Mouse (Mus musculus) right cerebral cortex, postnatal 14 days (tissue): ENCODE measurements at regions not wholly inside any gene's neighbourhood (a gene's known extent, or its start where the extent isn't known, plus 50 kb on each side); places are given as distances from the start of the nearest gene placed in this dataset.

Source experiments
- DNase-seq: peaks from one replicate; pipeline ENCODE4 v3.0.0; 2022

DNA sequence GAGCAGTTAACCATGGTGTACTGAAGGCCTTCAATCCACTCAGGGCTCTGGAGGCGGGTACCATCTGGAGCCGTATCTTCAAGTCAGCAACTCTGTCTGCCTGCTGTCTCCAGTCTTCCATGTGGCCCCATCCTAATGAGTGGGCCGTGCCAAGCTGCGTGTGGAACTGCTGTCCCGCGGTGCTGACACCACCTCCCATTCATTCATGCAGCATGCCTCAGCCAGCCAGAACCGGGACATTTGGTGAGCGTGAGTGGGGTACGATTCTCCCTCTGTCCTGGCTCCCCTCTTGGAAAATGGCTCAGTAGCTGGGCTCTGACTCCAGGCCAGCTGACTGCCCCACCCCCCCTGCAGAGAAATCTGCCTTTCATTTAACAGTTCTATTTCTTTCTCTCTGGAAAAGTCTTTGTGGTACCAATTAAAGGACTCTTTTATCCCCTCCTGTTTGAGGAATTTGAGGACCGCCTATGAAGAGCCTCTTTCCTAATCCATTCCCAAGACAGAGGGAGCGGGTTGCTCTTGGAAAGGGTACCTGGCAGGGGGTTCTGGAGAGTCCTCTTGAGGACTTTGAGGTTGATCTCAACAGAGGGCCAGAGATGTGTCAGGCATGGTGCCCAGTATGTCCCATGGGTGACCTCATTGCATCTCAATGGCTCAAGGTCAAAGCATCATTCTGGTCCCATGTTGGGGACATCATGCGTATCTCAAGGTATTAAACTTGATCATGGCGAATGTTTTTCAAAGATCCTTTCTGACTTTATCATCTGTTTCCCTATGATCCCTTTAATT, 55.5 kb upstream of the Brd7 start:
- peak; percentile 56 for DNase-seq

DNA sequence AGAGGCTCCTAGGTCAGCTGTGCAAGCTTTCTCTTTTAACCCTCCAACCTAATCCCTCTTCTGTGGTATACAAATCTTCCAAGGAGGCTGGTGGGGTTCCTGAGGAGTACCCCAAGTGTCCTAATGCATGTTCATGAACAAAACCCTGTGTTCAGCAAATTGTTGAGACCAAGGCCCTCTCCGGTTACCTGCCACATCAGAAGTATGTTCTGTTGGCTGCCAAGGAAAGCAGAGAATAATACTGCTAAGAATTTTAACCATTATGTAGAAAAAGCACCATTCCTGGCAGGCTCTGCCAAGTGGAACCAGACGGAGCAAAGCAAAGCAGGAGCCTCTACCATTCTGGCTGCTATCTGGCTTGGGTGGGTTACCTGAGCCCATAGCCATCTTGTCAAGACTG, 61.3 kb upstream of the Brd7 start:
- DNase-seq: no peak

DNA sequence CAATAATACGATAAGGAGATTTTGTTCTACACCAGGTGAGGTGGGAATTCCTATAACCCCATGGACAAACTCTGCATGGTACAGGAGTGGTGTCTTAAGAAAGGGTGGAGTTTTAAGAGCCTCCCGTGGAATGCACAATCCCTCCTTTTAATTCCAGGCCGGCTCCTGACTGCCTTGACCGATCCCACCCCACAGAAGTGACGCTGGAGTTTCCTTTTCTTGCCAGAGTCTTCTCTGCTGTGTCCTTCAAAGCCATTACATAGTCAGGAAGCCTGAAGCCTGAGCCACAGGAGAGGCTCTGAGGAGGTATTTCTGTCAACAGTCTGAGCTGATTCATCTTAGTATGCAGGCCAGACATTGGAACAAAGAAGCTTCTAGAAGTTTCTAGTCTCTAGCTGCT, 66.6 kb upstream of the Brd7 start:
- DNase-seq: no peak

DNA sequence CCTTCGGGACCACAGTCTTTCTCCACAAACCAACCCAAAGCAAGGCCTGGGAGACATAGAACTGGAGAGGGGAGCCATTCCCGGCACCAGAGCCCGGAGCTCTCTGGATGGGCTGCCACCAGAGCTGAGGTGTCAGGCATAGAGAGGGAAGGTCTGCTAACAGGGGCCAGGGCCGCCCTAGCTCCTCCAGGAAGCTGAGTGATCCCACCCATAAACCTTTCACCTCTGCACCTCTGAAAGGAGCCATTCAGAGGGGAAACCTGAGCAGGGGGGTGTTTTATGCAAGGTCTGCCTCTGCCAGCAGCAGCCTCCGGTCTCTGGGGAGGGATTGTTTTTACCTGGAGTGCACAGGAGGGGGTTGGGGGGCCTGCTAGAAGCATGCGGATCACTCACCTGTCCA, 69.4 kb upstream of the Brd7 start:
- no peak for DNase-seq

DNA sequence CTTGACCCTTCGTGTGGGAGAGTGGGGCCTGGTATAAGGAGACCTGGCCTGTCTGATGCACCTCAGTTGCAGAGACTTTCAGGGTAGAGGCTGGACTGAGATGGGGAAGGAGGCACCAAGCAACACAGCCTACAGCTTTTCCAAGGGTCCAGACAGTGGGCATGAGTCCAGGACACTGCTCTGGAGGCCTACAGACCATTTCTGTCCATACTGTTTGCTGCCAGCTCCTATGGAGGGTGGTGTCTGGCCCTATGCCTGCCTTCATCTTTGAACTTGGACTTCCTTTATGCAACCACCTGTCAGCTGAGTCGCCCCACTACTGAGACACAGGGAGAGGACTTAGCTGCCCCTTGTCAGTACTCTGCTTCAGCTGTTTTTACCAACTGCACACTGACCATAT, 73.7 kb upstream of the Brd7 start:
- DNase-seq: no peak

DNA sequence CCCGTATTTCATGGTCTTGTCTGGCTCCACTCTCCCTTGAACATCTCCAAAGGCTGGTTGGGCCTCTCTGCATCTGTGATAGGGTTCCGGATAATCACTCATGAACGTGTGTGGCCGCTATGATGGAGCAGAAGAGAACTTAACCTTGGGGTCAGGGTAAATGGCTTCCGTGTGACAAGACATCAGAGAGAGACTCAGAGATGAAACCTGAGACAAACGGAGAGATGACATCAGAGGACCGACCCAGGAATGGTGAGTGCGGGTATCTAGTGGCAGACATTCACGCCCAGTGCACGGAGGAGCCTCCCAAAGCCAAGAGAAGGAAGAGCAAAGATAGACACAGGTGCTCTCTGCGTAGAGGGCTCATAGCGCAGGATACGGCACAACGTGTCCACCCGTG, 78.2 kb upstream of the Brd7 start:
- no peak for DNase-seq

DNA sequence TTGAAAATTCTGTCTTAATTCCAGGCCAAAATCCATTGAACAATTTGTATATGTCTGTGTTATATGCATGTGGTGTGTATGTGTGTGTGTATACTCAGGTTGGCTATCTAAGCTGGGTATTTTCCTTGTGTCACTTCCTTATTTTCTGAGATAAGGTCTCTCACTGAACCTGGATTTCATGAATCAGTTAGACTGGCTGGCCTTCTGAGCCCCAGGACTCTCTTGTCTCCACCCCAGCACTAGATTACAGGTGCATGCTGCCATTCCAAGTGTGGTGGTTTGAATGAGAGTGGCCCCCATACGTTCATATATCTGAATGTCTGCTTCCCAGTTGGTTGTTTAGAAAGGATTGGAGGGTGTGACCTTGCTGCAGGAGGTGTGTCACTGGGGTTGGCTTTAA, 77.8 kb upstream of the Nkd1 start:
- DNase-seq: no peak

DNA sequence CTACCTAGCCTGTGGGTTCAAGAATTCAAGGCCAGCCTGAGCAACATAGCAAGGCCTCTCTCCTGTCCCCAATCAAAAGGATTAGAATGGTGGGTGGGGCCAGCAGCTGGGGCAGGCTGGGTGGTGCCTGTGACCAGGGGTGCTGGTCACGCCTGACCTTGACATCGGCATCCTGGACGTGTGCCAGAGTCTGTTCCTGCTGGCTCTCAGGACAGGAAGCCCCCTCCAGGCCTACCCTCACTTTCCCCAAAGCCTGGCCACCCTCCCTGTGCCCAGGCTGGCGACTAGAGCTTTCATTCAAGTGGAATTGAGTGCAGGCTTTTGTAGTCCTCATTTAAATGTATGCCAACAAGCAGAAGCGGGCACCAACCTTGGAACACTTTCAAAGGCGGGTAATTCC, 73.7 kb upstream of the Nkd1 start:
- DNase-seq: peak; percentile 35

DNA sequence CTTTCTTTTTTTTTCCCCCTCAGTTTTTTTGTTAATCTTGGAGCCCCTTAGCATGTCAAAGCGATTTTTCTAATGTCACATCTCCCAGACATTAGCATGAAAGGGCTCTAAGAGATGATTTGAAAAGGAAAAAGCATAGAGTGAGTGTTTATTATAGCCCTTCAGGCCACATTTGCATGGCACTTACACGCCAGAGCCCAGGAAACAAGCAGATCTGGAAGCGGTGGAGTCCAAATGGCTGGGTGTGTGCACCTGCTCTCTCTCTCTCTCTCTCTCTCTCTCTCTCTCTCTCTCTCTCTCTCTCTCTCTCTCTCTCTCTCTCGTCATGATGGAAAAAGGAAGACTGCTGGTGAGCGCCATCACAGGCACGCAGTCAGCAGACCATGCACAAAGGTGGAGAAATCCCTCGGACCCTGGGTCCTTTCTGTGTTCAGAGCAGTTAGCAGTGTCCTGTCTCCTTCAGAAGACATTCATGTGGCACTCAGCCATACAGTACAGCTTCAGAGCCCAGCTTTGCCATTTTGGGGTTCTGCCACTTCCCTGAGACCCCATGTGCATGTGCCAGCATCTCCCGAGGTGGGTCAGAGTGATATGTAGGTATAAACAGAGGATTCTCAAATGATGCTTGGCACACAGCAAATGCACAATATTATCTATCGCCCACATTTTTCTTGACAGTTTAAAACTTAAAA, 73.2 kb upstream of the Nkd1 start:
- no peak for DNase-seq

DNA sequence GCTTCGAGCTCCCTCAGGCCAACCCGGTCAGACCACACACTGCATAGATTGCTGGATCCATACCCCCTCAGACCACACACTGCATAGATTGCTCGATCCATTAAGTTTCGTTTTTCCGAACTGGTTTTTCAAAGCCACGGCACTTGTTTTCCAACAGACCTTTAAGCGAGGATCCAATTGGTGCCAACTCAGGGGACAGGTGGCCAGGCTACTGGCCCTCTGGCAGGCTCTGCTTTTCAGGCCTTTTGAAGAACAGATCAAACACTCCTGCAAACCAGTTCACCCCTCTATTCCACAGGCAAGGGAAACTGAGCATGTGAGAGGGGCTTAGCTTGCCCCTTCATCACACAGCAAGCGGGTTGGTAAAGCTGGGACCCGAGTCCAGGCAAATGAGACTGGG, 72.2 kb upstream of the Nkd1 start:
- DNase-seq: no peak

DNA sequence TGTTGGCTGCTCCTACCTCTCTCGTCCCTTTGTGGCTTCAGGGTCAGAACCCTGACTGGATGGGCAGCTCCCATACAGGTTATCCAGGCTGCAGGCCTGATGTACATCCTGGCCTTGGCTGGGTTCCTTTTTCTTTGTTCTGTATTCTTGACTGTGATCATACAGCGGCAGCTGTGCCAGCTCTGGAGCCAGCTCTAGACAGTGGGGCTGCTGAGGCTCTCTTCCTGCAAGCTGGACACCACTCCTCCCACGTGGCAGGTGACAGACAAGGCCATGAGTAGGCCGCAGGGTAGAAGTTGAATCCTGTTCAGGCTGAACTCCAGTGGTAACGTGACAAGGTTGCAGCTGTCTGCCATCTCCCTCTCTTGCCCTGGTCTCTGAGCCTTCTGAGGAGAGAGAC, 71.6 kb upstream of the Nkd1 start:
- DNase-seq: no peak

DNA sequence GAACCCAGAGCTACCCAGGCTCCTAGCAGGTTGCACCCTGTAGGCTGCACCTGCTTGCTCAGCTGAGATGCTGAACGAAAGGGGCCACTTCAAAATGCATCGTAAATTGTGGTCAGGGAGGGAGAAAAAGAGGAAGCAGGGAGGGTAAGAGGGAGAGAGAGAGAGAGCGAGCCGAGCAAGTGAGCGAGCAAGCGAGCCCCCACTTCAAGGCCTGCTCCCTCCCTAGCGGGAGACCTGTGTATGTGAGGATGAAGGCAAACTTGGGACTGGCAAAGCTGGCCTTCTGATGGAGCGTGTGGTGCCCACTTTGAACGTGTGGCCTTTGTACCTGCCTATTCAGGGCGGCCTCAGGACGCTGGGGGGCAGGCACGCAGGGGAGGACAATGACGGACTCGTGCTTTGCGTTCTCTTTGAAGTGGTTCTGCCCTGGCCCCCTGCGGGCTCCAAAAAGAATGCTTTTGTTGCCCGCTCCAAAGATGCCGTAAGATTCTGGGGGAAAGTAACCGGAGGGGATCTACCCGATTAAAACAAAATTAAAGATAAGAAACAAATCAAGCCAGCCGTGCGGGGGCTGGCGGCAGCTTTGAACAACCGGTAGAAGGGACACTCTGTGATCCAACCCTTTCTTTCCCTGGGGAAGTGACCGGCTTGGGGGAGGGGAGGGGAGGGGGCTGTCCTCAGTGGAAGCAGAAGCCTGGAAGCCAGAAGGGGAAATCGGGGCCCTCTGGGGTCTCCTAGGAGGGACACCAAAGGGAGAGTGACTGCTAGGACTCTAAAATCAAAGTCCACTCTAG, 70.1 kb upstream of the Nkd1 start:
- DNase-seq: no peak

DNA sequence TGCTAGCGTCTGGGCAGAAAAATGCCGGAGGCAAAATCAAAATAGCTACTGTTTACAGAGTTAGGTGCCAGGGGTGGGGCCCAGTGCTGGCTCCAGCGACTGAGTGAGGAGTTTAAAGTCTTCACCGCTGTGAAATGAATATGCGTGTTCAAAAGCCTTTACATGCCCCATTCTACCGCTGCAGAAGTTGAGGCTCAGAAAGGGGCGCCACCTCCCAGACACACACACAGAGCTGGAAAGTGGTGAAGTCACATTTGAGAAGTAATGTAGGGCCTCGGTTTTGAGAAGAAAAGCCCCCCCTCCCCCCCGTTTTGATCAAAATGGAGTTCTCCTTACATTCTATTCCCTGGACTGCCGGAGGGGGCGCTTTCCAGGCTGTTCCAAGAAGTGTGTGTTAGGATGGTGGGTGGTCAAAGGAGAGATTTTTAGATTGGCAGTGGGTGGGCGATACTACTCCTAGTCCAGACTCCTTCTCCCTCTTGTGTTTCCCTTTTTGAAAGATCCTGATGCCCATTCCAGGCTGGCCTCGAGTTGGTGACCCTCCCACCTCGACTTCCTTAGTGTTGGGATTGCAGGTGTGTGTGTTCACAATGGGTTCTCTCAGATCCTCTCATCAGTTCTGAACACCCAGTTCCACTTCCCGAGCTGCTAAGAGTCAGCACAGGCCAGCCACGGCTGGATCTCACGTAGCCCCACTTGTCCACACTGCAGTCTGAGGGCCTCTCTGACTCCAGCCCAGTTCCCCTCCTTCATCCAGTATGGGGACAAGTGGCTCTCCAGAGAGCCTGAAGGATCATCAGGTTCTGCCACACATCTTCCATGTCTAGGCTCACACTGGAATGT, 69.3 kb upstream of the Nkd1 start:
- no peak for DNase-seq

DNA sequence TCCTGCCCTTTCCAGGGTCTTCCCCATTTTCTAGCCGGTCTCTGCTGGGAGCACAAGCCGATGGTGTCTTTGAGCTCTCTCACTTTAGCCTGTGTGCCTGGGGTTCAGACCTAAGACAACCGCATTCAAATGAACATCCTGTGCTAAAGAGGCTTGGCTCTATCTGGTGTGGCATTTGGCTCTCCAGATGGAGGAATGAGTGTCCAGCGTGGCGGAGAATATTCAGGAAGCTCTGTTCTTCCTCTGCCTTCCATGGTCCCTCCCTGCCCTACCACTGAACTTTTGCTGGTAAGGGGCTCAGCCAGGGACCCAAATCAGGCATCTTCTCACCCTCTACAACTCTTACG, 68.7 kb upstream of the Nkd1 start:
- no peak for DNase-seq

DNA sequence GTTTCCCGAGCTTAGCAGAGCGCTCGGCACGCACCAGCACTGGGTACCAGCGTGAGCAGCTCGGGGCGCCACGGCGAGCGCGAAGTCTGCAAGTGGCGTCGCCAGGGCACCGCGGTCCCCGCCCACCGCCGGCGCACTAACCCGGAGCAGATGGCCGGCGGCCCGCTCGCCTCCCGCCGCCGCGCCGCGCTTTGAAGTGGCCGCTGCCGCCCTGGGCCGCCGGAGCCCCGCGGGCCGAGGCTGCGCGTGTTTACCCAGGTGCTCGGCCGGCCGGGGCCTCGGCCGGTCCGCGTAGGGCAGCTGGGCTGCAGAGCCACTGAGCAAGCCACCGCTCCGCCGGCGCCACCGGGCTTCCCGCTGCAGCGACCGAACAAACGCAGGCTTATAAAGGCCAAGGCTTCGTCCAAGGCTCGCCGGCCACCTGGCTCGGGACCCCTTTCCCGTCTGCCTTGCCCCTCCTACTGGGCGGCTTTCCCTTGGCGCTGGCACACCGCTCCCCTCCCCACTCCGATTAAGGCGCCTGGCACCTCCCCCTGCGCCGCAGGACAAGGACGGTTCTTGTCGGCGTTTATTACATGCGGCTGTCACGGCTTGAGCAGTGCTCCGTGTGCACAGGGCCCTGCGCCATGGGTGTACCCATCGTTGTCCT, 67.0 kb upstream of the Nkd1 start:
- DNase-seq: peak; percentile 70

DNA sequence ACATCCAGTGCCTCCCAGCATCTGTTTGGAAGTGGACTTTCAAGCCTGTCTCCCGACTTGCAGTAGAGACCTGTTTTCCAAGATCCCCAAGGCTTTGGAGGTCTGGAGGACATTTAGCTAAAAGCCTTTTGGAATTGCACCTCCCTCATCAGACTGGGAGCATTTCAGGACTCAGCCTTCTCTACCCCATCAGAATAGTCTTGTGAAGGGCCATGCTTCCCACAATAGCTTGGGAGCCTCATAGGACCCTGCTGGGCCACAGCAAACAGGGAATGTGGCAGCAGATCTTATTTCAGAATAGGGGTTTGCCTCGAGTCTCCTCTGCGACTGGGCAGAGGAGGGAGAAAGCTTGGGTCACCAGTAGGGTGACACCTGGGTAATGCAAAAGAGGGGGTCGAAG, 66.2 kb upstream of the Nkd1 start:
- no peak for DNase-seq

DNA sequence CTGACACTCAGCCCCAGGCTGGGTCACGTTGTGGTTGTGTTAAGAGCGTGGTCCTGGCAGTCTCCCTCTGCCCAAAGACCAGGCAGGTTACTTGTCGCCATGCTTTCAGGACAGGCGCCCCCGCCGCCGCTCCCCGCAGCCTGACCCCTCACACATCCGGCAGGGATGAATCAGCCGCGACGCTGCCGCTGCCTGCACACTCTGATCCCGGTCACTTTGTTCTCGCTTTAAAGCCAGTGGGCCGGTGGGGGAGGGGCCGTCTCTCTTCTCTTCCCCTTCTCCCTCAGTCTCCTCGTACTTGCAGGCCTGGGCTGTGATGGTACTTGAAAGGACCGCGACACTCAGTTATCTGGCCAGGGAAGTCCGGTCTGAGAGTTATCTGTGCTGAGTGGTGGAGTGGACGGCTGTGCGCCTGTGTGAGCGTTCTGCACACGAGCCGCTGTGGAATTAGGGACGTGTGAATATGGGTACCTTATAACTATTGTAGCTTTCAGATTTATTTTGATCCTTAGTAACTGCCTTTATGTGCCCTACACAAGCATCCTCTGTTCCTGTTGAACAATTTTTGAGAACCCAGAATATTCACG, 65.6 kb upstream of the Nkd1 start:
- peak; percentile 24 for DNase-seq

DNA sequence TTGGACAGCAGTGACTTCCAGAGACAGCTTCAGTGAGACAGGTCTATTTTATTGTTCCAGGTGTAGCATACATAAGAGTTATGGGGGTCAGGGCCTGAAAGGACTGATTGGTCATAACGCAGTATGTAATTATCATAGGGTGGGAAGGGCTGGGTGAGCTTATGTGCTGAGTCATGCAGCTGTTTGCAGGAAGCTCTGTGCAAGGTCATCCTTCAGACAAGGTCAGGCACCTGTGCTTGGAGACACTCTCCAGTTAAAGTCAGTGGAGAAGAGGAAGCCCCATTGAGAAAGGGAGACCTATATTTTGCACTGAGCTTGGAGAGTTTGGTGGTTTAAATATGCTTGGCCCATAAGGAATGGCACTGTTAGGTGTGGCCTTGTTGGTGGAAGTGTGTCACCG, 62.0 kb upstream of the Nkd1 start:
- no peak for DNase-seq

DNA sequence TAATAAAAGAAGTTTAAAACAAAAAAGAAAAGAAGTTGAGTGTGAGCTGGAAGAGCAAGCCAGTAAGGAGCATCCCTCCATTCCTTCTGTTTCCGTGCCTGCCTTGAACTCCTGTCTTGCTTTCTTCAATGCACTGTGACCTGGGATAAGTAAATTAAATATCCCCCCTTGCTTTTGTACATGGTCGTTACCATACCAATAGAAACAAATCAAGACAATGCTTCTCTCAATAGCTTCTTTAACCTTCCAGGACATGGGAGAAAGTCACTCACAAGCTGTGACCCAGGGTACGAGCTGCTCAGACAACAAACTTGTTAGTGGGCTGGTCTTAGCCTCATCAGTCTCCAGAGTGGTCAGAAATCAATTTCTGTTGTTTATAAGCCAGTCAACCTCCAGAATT, 53.4 kb upstream of the Nkd1 start:
- no peak for DNase-seq

DNA sequence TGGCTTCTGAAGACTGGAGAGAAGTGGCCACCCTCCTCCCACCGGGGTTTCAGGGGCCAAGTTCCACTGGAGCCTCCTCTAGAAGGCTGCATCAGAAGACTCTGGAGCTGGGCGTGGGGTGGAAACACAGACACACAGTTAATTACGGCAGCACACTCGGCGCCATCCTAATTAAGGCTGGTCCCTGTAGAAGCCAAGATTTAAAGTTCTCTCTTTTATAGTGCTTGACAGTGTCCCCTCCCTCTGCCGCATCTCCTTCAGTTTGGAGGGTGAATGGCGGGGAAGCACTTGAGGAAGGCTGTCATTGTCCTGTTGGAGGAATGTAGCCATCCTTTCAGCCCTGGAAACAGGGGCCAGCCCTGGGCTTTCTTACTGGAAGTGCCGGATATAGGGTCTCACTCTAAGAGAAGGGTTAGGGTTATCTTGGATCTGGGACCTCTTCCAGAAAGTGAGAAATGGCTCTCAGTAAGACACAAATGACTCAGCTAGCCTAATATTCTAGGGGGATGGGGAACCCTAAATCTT, 50.2 kb upstream of the Nkd1 start:
- no peak for DNase-seq
